Mouse (Mus musculus): ENCODE results near the gene Rnf138rt1.

DNA sequence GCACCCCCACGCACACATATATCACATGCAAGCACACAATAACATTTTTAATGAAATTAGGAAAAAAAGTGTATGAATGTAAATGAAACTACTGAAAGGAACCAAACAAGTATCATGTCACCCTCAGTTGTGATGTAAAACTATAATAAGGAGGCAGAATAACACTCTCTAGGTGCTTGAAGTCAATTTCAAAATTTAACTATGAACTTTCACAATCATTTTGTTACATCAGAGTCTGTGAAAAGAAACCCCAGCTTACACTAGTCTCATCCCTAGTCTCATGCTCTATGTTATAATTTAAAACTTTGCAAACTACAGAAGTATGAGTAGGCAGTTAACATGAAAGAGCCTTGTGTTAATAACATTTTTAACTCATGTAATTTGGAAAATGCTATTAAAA lies 27.0 kb downstream of the Rnf138rt1 start:
- TF ChIP-seq POLR2A (IDR thresholded peaks at IDR 0.05; ENCODE audit: insufficient read depth, low read depth, low read length) (no peak), CTCF (IDR thresholded peaks at IDR 0.05; ENCODE audit: insufficient read depth, low read depth, low read length) (no peak)

Data from olfactory bulb, adult 2 months (tissue).